Mouse (Mus musculus) small intestine, adult 2 months (tissue): ENCODE data around the gene Stab1.

ENCODE experiments used
- CTCF ChIP-seq: fragments of 200-500 bp; IDR thresholded peaks from 2 replicates; pipeline ENCODE4 v1.5.1; 2012; ENCODE audit warnings: low read depth, mild to moderate bottlenecking, control low read depth, inconsistent platforms, low read length, moderate library complexity, mixed read lengths; ENCODE audit not compliant: insufficient replicate concordance, insufficient read length; ENCODE audit errors: extremely low read depth
- POLR2A ChIP-seq: fragments of 200-500 bp; IDR thresholded peaks from 2 replicates; pipeline ENCODE4 v1.6.1; 2012; ENCODE audit warnings: low read depth, mild to moderate bottlenecking, control low read depth, inconsistent platforms, low read length, moderate library complexity

GRCm38 (mm10) chr14:31115522-31115921 lies 52.9 kb downstream of the Stab1 start:
- TF ChIP-seq POLR2A (no peak), CTCF (no peak)
